Mouse (Mus musculus) right cerebral cortex, postnatal 25 days (tissue): ENCODE results near the gene Camkk2.

Experiments used
- DNase-seq: peaks from one replicate; pipeline ENCODE4 v3.0.0; 2022

Camkk2 gene

GRCm38 (mm10) chr5:122693431-122694207 lies 85.6 kb downstream of the Camkk2 start:
- DNase-seq = no peak

- no peak for DNase-seq
Observed at GRCm38 (mm10) chr5:122690486-122690885, 88.7 kb downstream of the Camkk2 start.

- DNase-seq = no peak
Observed at GRCm38 (mm10) chr5:122689153-122689552, 90.1 kb downstream of the Camkk2 start.

GRCm38 (mm10) chr5:122687391-122687790 lies 91.8 kb downstream of the Camkk2 start:
- DNase-seq = no peak

- no peak for DNase-seq
Observed at GRCm38 (mm10) chr5:122683926-122684325, 95.3 kb downstream of the Camkk2 start.

GRCm38 (mm10) chr5:122681276-122681675 lies 97.9 kb downstream of the Camkk2 start:
- no peak for DNase-seq
